Mouse (Mus musculus) intestine, postnatal 0 days (tissue): ENCODE measurements around the gene Gfra1. TPM values are rescaled to one million over a fixed set of nuclear protein-coding genes. Genes with fewer than 3 reads are reported as not detected.

Experiments used
- ATAC-seq: fragments of 200-750 bp; cut with Nextera tagmentation; 2 replicates; pipeline ENCODE4 v1.8.0; 2017; ENCODE audit warnings: mild to moderate bottlenecking, moderate TSS enrichment, moderate library complexity
- H3K27ac ChIP-seq: fragments of 300-500 bp; sonication (generic); 2 replicates; pipeline ENCODE4 v1.5.1; 2014; ENCODE audit warnings: mild to moderate bottlenecking, low read depth, low read length, moderate library complexity
- H3K27me3 ChIP-seq: fragments of 300-500 bp; sonication (generic); replicated peaks from 2 replicates; pipeline ENCODE4 v1.6.1; 2014; ENCODE audit warnings: low read length, mixed read lengths; ENCODE audit not compliant: control insufficient read depth, insufficient read depth
- H3K36me3 ChIP-seq: fragments of 300-500 bp; sonication (generic); 2 replicates; pipeline ENCODE4 v1.6.1; 2014; ENCODE audit warnings: mild to moderate bottlenecking, moderate library complexity; ENCODE audit not compliant: control insufficient read depth, insufficient read depth
- H3K4me1 ChIP-seq: fragments of 300-500 bp; sonication (generic); replicated peaks from 2 replicates; pipeline ENCODE4 v1.6.1; 2014; ENCODE audit warnings: antibody characterized with exemption, low read length, mixed read lengths; ENCODE audit not compliant: control insufficient read depth, insufficient read depth
- H3K4me2 ChIP-seq: fragments of 300-500 bp; sonication (generic); replicated peaks from 2 replicates; pipeline ENCODE4 v1.6.1; 2014; ENCODE audit warnings: low read depth, mild to moderate bottlenecking, moderate library complexity
- H3K4me3 ChIP-seq: fragments of 300-500 bp; sonication (generic); 2 replicates; pipeline ENCODE4 v1.5.1; 2014; ENCODE audit warnings: low read depth, low read length
- H3K9ac ChIP-seq: fragments of 300-500 bp; sonication (generic); 2 replicates; pipeline ENCODE4 v1.6.1; 2014; ENCODE audit warnings: mild to moderate bottlenecking, low read depth, low read length
- H3K9me3 ChIP-seq: fragments of 300-500 bp; sonication (generic); 2 replicates; pipeline ENCODE4 v1.6.1; 2016; ENCODE audit warnings: mixed run types; ENCODE audit not compliant: control insufficient read depth
- CTCF ChIP-seq: sonication (generic); IDR thresholded peaks from 2 replicates; pipeline ENCODE4 v1.5.1; 2016; ENCODE audit warnings: low read depth, mild to moderate bottlenecking, control low read depth, antibody characterized with exemption, moderate library complexity
- WGBS: fragments of 180-500 bp; shearing (Covaris S2); extraction: QIAGEN DNeasy Blood & Tissue Kit; methylation state at CpG from one replicate; pipeline ENCODE4 v1.1.7; 2014; 5-methylcytosine and 5-hydroxymethylcytosine counted together
- polyA plus RNA-seq: library from polyadenylated mRNA; unstranded; fragments of >200 nt; fragmentation: Nextera tagmentation; extraction: Ambion mirVana; gene quantifications from 2 replicates; pipeline ENCODE4 v1.2.1, GENCODE M21; 2015

Gene Gfra1
- polyA plus RNA-seq, 1 experiment from 2014 or later = 4.9 TPM

DNA sequence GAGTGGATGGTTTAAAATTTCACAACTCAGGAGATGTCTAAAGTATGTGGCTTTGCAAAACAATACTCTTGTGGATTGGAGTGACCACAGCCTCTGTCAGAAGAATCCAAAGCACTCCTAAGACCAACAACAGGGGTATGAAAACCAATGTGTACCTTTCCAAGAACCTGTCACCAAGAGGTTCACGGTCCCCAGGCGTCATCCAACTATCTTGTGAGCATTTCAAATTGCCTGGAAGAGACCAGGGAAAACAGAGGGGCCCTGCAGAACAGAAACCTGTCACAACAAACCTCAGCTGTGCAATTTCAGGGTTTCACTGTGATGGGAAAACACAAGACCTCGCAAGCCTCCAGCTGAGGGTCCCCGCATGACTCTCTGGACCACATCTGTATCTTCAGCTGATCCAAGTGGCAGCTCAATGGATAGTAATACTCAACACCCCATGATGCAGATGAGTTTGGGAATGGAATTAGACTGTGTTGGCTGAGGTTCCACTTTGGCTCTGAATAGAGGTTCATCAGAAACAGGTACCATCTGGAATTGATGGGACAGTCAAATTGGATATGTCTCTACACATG is 32.7 kb downstream of the Gfra1 start:
- no peak overlapping the region for H3K9ac ChIP-seq
- no peak for ATAC-seq
- no peak overlapping the region for H3K27ac ChIP-seq
- no peak for TF ChIP-seq CTCF
- WGBS = 94% methylated on average over 4 of the region's 4 CpGs
- H3K36me3 ChIP-seq = no peaks in the 10 kb centered on the region
- no peaks in the 10 kb centered on the region for H3K27me3 ChIP-seq
- H3K4me2 ChIP-seq = no peak overlapping the region
- H3K9me3 ChIP-seq = no peaks in the 10 kb centered on the region
- no peak overlapping the region for H3K4me3 ChIP-seq
- H3K4me1 ChIP-seq = no peaks in the 10 kb centered on the region

DNA sequence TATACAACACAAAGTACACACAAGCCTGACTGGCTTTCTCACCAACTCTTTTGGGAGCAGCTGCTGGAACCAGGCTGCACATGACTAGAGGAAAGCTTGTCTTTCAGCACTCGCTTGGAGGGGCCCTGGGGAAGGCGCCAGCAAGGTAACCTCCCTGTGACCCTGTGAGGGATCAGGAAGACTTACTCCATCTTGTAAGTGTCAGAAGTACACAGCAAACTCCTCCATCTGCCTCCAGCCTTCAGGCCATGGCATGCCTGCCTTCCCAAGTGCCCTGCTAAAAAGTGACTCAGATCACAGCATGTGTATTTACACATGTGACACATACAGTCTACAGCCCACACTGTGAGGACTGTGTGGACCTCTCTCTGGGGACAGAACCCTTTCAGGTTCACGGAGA is 36.0 kb downstream of the Gfra1 start:
- no peak for ATAC-seq
- Histone ChIP-seq H3K4me3 (no peak overlapping the region), H3K36me3 (no peaks in the 10 kb centered on the region), H3K4me2 (no peak overlapping the region), H3K27me3 (no peaks in the 10 kb centered on the region), H3K4me1 (no peaks in the 10 kb centered on the region), H3K9ac (no peak overlapping the region), H3K9me3 (no peaks in the 10 kb centered on the region), H3K27ac (no peak overlapping the region)
- 31% methylated on average over 3 of the region's 3 CpGs for WGBS
- no peak for TF ChIP-seq CTCF

DNA sequence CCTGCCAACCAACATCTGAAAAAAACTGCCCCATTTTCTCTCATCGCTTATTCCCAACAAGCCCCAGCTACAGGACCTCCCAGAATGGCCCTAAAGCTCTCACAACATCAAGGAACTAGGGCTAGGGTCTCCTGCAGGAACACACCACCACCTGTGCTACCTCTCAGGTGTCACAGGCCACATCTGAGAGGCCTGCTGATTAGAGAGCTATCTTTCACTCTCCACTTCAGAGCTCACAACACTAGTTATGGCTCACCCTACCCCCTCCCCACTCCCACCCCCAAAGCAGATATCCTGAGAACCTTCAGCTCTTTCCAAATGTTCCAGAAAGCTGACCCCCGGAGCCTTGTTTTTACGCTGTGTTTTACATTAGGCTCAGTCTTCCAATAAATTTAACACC is 36.4 kb downstream of the Gfra1 start:
- H3K27me3 ChIP-seq = no peaks in the 10 kb centered on the region
- H3K4me1 ChIP-seq = no peaks in the 10 kb centered on the region
- ATAC-seq = no peak
- H3K36me3 ChIP-seq = no peaks in the 10 kb centered on the region
- 72% methylated on average over 3 of the region's 3 CpGs for WGBS
- no peak overlapping the region for H3K9ac ChIP-seq
- H3K4me3 ChIP-seq = no peak overlapping the region
- no peaks in the 10 kb centered on the region for H3K9me3 ChIP-seq
- H3K4me2 ChIP-seq = no peak overlapping the region
- no peak for TF ChIP-seq CTCF
- no peak overlapping the region for H3K27ac ChIP-seq

DNA sequence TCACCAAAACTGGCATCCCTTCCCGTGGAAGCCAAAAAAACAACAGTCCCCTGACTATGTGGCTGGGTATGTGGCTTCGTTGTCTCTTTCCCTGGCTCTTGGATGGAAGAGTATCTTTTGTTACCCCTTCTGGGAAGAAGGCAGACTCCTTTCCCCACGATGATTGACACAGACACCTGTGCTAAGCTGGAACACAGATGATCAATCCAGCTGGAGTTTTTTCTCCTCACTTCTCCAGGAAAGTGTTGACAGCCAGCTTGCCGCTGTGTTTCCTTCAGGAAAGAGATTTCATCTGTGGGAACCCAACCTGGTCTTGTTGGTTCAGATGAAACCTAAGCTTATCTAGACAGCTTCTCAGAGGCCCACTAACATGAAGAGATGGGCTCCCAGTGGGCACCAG is 40.5 kb downstream of the Gfra1 start:
- Histone ChIP-seq H3K36me3 (no peaks in the 10 kb centered on the region), H3K27me3 (no peaks in the 10 kb centered on the region), H3K4me3 (no peak overlapping the region), H3K4me1 (no peaks in the 10 kb centered on the region), H3K9ac (no peak overlapping the region), H3K9me3 (no peaks in the 10 kb centered on the region), H3K27ac (no peak overlapping the region), H3K4me2 (no peak overlapping the region)
- WGBS = 86% methylated on average over 4 of the region's 4 CpGs
- TF ChIP-seq CTCF = no peak
- ATAC-seq = no peak

DNA sequence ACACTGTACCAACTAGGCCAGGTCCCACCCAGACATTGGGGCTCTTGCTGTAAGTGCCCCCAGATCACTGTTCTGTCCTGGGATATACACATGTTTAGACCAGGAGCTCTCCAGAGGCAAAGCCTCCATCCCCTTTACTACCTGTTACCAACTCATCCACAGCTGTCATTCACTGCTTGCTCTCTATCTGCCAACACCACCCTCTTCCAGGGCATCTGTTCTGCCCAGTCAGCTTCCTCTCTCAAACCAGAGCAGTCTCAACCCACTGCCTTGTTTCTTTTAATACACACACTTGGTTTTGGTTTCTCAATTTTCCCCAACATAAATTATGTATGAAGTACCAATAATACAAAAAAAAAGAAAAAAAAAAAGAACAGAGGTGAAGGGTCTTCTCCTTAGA is 41.0 kb downstream of the Gfra1 start:
- H3K9me3 ChIP-seq = no peaks in the 10 kb centered on the region
- no peak for ATAC-seq
- H3K9ac ChIP-seq = no peak overlapping the region
- no peaks in the 10 kb centered on the region for H3K36me3 ChIP-seq
- H3K4me1 ChIP-seq = no peaks in the 10 kb centered on the region
- H3K4me2 ChIP-seq = no peak overlapping the region
- no peaks in the 10 kb centered on the region for H3K27me3 ChIP-seq
- H3K4me3 ChIP-seq = no peak overlapping the region
- TF ChIP-seq CTCF = no peak
- no peak overlapping the region for H3K27ac ChIP-seq

DNA sequence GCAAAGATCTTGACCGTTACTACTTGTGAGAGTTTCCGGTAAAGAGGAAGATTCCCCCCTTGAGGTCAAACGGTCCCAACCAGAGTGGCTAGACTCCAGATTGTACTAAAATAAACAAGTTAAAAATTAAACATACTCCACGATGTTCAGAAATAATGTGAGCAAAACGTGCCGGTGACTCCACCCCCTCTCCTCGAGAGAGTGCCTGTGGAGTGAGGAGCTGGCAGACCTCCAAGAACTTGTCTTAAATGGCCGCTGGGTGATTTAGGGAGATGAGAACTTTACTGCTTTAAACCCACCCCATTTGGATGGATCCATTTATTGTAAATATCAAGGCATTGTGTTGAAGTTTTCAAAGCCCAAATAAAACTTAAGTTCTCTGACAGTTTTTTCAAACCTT is 42.4 kb downstream of the Gfra1 start:
- Histone ChIP-seq H3K4me3 (0 out of 2 replicates have a peak overlapping the region, but pooled peaks have one; percentile 0), H3K27me3 (no peaks in the 10 kb centered on the region), H3K4me1 (no peaks in the 10 kb centered on the region), H3K27ac (no peak overlapping the region), H3K9me3 (no peaks in the 10 kb centered on the region), H3K4me2 (peak overlapping the region; percentile 25; the same call in 1 of the 2 replicates), H3K36me3 (no peaks in the 10 kb centered on the region), H3K9ac (no peak overlapping the region)
- 4% methylated on average over 8 of the region's 8 CpGs for WGBS
- ATAC-seq = 0 out of 2 replicates have a peak, but pooled peaks have one; percentile 28
- TF ChIP-seq CTCF = no peak

DNA sequence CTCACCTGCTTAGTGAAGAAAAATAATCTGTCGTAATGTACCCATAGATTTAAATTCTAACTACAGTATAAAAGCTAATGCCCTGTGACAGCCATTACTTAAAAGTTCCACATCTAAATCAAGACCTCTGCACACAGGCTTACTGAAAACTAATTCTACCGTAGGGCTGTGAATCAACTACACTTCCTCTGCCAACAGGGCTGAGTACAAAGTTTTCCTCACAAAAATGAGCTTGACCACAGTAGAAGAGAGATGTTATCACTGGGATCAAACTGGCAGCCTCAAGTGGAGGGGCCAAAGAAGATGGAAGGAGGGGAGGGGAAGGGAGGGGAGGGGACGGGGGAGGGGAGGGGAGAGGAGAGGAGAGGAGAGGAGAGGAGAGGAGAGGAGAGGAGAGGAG is 42.9 kb downstream of the Gfra1 start:
- no peak for TF ChIP-seq CTCF

More for the DNA sequence above, 42.9 kb downstream of the Gfra1 start:
- Histone ChIP-seq H3K9me3 (no peaks in the 10 kb centered on the region), H3K4me2 (no peak overlapping the region), H3K27ac (no peak overlapping the region), H3K4me3 (no peak overlapping the region), H3K27me3 (no peaks in the 10 kb centered on the region), H3K4me1 (no peaks in the 10 kb centered on the region), H3K36me3 (no peaks in the 10 kb centered on the region), H3K9ac (no peak overlapping the region)
- ATAC-seq = no peak
- WGBS = 67% methylated on average over 2 of the region's 3 CpGs
